Mouse (Mus musculus): ENCODE data around the gene Rpe. TPM values are rescaled to one million over a fixed set of nuclear protein-coding genes. Genes with fewer than 3 reads are reported as not detected.
A peak's percentile ranks its signal among the peaks of the same experiment; 100 is the strongest.

Gene Rpe
- polyA plus RNA-seq (2014; fragmentation: Nextera tagmentation; extraction: Ambion mirVana): 29.8 and 31.8 TPM in 2 replicates

DNA sequence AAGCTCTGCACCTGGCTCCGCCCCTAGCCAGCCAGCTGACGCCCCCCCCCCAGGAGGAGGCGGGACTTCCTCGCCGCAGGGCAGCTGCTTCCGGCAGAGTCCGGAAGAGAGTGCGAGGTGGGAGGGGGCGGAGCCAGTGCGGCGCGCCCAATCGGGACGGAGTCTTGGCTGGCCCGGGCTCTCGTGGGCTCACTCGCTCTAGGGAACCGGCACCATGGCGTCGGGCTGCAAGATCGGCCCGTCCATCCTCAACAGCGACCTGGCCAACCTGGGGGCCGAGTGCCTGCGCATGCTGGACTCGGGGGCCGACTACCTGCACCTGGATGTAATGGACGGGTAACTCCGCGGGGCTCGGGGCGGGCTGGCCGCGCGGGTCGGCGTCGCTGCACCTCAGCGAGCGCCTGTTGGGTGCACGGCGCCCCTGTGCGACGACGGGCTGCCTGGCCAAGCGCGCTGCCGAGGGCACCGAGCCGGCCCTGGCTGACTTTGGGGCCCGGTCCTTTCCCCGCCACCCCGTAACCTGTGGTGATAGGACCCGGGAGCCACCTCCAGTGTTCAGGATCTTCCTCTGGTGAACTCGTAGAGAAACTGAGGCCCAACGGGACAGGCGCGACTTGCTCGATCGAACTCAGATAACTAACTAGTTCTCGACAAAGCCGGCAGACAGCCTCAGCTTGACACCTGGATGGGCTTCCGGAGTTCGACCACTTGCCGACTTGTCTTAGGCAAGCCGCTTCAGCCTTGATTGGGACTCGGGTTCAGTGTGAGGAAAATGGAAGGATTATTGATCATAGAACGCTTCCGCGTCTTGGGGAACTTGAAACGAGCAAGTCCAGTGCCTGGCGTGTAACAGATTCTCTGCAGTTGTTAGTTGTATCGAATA is at the start of gene Rpe:
TSS of gene Rpe (plus strand) at position 139 of the 883 bp plus-strand sequence.
- peak within 1 kb of the TSS; percentile 71 for H3K4me2 ChIP-seq
- no peaks in the 10 kb centered on the region for H3K27me3 ChIP-seq (ENCODE audit: control insufficient read depth, insufficient read depth, low read length)
- peak within 1 kb of the TSS; percentile 76 for H3K27ac ChIP-seq (ENCODE audit: low read depth, low read length)
- no peaks in the 10 kb centered on the region for H3K36me3 ChIP-seq (ENCODE audit: control insufficient read depth, insufficient read depth, low read length)
- peak within 1 kb of the TSS; percentile 94 for H3K9ac ChIP-seq (ENCODE audit: low read depth, low read length)
- peak; percentile 100 for ATAC-seq (replicated peaks; ENCODE audit: insufficient number of reproducible peaks, low FRiP score, low TSS enrichment)
- H3K4me3 ChIP-seq (ENCODE audit: low read depth, low read length): peak within 1 kb of the TSS; percentile 85
- WGBS (ENCODE audit: insufficient replicate concordance): under 1% methylated on average over 70 of the region's 73 CpGs
- no peaks in the 10 kb centered on the region for H3K9me3 ChIP-seq (replicated peaks; ENCODE audit: control insufficient read depth, low read length)
- H3K4me1 ChIP-seq (ENCODE audit: control insufficient read depth, insufficient read depth, low read length): peaks cover 9% of the 10 kb centered on the region; the same call in 1 of the 2 replicates

DNA sequence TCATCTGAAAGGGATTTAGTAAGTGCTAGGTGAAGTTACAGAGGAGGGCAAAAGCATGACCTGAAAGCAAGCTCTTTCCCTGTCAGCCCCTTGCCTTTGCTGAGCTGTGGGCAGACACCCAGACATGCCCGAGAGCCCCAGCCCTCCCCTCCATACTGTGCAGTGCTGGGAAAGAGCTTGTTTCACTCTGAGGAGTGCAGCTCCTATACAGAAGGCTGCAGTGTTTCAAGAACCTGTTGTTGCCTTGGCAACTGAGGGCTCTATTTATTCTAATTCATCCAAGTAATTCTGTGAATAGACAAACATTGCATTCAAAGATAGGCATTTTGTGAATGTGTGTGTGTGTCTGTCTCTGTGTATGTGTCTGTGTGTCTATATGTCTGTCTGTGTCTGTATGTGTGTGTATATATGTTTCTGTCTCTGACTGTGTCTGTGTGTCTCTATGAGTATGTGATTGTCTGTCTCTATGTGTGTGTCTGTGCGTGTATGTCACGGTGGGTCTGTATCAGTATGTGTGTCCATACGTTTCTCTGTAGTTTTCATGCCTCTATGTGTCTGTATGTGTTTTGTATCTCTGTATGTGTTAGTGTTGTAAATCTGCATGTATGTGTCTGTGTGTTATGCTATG is 45.4 kb upstream of the Rpe start:
- H3K9me3 ChIP-seq (replicated peaks; ENCODE audit: control insufficient read depth, low read length): no peaks in the 10 kb centered on the region
- WGBS (ENCODE audit: insufficient replicate concordance): 61% methylated on average over 4 of the region's 4 CpGs

DNA sequence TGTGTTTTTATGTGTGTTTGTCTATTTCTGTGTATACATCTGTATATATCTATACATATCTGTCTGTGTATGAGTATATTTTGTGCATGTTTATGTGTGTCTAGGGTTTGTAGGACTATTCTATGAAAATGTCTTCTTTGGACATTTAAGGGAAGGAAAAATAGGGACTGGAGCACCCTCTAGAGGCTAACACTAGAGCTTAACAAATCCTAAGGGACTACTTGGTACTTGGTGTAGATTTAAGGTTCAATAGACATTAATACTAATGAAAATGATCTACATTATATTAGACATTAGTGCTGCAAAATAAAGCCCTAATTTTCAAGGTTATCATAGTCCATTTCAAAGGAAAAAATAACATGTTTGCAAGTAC is 44.9 kb upstream of the Rpe start:
- Histone ChIP-seq H3K27ac (ENCODE audit: low read depth, low read length) (no peak overlapping the region), H3K4me2 (no peak overlapping the region), H3K36me3 (ENCODE audit: control insufficient read depth, insufficient read depth, low read length) (no peaks in the 10 kb centered on the region), H3K27me3 (ENCODE audit: control insufficient read depth, insufficient read depth, low read length) (no peaks in the 10 kb centered on the region), H3K9ac (ENCODE audit: low read depth, low read length) (no peak overlapping the region), H3K4me1 (ENCODE audit: control insufficient read depth, insufficient read depth, low read length) (no peaks in the 10 kb centered on the region), H3K4me3 (ENCODE audit: low read depth, low read length) (no peak overlapping the region), H3K9me3 (replicated peaks; ENCODE audit: control insufficient read depth, low read length) (no peaks in the 10 kb centered on the region)
- no peak for ATAC-seq (replicated peaks; ENCODE audit: insufficient number of reproducible peaks, low FRiP score, low TSS enrichment)

More for the DNA sequence above, 45.4 kb upstream of the Rpe start:
- no peaks in the 10 kb centered on the region for H3K27me3 ChIP-seq (ENCODE audit: control insufficient read depth, insufficient read depth, low read length)
- H3K4me1 ChIP-seq (ENCODE audit: control insufficient read depth, insufficient read depth, low read length): no peaks in the 10 kb centered on the region
- no peak overlapping the region for H3K4me3 ChIP-seq (ENCODE audit: low read depth, low read length)
- no peaks in the 10 kb centered on the region for H3K36me3 ChIP-seq (ENCODE audit: control insufficient read depth, insufficient read depth, low read length)
- no peak overlapping the region for H3K4me2 ChIP-seq
- no peak overlapping the region for H3K9ac ChIP-seq (ENCODE audit: low read depth, low read length)
- no peak for ATAC-seq (replicated peaks; ENCODE audit: insufficient number of reproducible peaks, low FRiP score, low TSS enrichment)
- no peak overlapping the region for H3K27ac ChIP-seq (ENCODE audit: low read depth, low read length)

DNA sequence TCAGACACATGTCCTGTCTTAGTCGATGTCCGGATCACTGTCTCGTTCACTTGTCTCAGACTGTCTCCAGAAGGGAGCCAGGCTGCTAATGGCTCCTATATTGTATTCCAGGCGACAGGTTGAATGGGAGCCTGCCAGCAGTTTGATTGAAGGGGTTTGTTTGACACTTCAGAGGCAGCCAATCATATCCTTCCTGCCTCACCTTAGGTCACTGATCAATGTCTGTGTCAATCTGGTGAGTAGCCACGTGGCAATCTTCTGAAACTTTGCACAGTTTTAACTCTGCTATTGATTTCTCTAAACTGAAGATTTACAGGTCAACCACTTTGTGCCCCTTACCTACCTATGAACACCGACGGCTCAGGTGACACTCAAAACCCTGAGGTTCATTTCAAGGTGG is 29.2 kb upstream of the Rpe start:
- H3K4me3 ChIP-seq (ENCODE audit: low read depth, low read length): no peak overlapping the region
- no peaks in the 10 kb centered on the region for H3K4me1 ChIP-seq (ENCODE audit: control insufficient read depth, insufficient read depth, low read length)
- no peaks in the 10 kb centered on the region for H3K36me3 ChIP-seq (ENCODE audit: control insufficient read depth, insufficient read depth, low read length)
- no peak for ATAC-seq (replicated peaks; ENCODE audit: insufficient number of reproducible peaks, low FRiP score, low TSS enrichment)
- no peaks in the 10 kb centered on the region for H3K27me3 ChIP-seq (ENCODE audit: control insufficient read depth, insufficient read depth, low read length)
- H3K4me2 ChIP-seq: no peak overlapping the region
- no peaks in the 10 kb centered on the region for H3K9me3 ChIP-seq (replicated peaks; ENCODE audit: control insufficient read depth, low read length)
- H3K9ac ChIP-seq (ENCODE audit: low read depth, low read length): no peak overlapping the region
- no peak overlapping the region for H3K27ac ChIP-seq (ENCODE audit: low read depth, low read length)
- 64% methylated on average over 7 of the region's 7 CpGs for WGBS (ENCODE audit: insufficient replicate concordance)

DNA sequence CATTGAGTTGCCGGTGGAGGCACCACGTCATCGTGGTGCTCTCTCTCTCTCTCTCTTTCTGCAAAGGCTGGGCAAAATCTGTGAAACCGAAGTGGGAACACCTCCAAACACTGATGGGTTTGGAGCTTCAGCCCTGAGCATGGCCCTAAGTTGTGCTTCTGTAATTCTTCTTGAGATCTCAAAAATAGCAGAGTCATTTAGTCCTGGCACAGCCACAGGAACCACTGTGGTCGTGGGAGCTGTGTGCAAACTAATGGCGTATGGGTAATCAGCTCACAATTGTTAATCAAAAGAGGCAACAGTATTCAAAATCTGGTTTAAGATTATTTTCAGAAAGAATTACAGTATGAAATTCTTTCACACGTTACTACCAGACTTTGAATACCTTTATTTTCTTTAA is 27.8 kb upstream of the Rpe start:
- Histone ChIP-seq H3K36me3 (ENCODE audit: control insufficient read depth, insufficient read depth, low read length) (no peaks in the 10 kb centered on the region), H3K27ac (ENCODE audit: low read depth, low read length) (no peak overlapping the region), H3K27me3 (ENCODE audit: control insufficient read depth, insufficient read depth, low read length) (no peaks in the 10 kb centered on the region), H3K4me2 (no peak overlapping the region), H3K9me3 (replicated peaks; ENCODE audit: control insufficient read depth, low read length) (no peaks in the 10 kb centered on the region), H3K4me3 (ENCODE audit: low read depth, low read length) (no peak overlapping the region), H3K4me1 (ENCODE audit: control insufficient read depth, insufficient read depth, low read length) (no peaks in the 10 kb centered on the region), H3K9ac (ENCODE audit: low read depth, low read length) (no peak overlapping the region)
- WGBS (ENCODE audit: insufficient replicate concordance): 86% methylated on average over 7 of the region's 7 CpGs
- ATAC-seq (replicated peaks; ENCODE audit: insufficient number of reproducible peaks, low FRiP score, low TSS enrichment): no peak

DNA sequence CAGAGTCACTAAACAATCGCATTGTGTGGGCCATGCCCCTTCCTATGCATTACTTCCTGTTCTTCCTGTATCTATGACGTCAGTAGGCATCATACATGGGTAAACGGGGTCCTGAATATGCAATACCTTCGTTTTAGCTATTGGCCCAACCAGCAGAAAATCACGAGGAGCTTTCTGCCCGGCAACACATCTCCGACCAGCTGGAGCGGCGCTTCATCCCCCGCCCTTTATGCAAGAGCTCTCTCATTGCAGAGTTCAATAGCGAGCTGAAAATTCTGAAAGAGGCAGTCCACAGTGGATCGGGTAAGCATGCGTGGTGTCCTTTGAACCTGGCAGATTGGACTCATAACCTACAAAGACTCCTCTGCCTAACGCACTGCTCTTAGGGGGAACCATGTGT is 22.7 kb upstream of the Rpe start:
- WGBS (ENCODE audit: insufficient replicate concordance): 74% methylated on average over 14 of the region's 14 CpGs

DNA sequence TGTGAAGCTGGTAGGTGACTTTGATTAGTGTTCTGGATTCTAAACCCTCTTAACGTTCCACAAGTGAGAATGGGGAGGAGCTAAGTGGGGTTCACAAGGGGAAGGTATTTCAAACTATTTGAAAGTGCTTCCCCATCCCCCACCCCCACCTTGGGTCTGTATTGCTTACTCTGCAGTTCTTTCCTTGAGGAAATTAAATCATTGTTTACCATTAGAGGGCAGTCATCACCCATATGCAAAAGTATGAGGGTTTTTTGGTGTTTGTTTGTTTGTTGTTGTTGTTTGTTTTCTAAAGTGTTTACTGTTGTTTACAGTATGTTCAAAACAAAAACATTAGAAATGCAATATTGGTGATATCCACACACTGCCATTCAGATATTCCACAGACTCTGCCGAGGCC is 22.0 kb upstream of the Rpe start:
- 46% methylated on average over 2 of the region's 2 CpGs for WGBS (ENCODE audit: insufficient replicate concordance)
- no peak overlapping the region for H3K4me3 ChIP-seq (ENCODE audit: low read depth, low read length)
- no peak overlapping the region for H3K9ac ChIP-seq (ENCODE audit: low read depth, low read length)

More for the DNA sequence above, 22.7 kb upstream of the Rpe start:
- H3K9ac ChIP-seq (ENCODE audit: low read depth, low read length): no peak overlapping the region
- no peak overlapping the region for H3K27ac ChIP-seq (ENCODE audit: low read depth, low read length)
- no peak overlapping the region for H3K4me3 ChIP-seq (ENCODE audit: low read depth, low read length)
- H3K36me3 ChIP-seq (ENCODE audit: control insufficient read depth, insufficient read depth, low read length): no peaks in the 10 kb centered on the region
- no peaks in the 10 kb centered on the region for H3K4me1 ChIP-seq (ENCODE audit: control insufficient read depth, insufficient read depth, low read length)
- H3K27me3 ChIP-seq (ENCODE audit: control insufficient read depth, insufficient read depth, low read length): no peaks in the 10 kb centered on the region
- no peaks in the 10 kb centered on the region for H3K9me3 ChIP-seq (replicated peaks; ENCODE audit: control insufficient read depth, low read length)
- no peak overlapping the region for H3K4me2 ChIP-seq
- no peak for ATAC-seq (replicated peaks; ENCODE audit: insufficient number of reproducible peaks, low FRiP score, low TSS enrichment)

DNA sequence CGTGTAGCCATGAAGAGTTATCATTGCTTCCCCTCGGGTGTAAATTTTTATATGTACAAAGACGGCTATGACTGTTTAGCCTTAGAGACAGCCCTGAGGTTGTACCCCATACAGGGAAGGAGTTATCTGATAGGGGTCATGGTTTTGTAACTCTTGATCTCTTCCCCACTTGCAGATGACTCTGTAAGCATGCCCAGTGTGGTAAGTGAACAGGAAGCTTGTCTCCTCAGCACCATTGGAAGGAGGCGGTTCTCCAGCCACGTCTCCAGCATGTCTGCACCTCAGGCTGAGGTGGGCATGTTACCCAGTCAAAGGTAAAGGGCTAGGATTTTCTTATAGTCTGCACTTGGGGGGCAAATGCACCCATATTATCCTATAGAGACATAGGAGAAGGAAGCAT is 17.7 kb upstream of the Rpe start:
- H3K9ac ChIP-seq (ENCODE audit: low read depth, low read length): no peak overlapping the region
- WGBS (ENCODE audit: insufficient replicate concordance): 73% methylated on average over 5 of the region's 5 CpGs
- H3K27me3 ChIP-seq (ENCODE audit: control insufficient read depth, insufficient read depth, low read length): no peaks in the 10 kb centered on the region
- H3K27ac ChIP-seq (ENCODE audit: low read depth, low read length): no peak overlapping the region
- H3K4me1 ChIP-seq (ENCODE audit: control insufficient read depth, insufficient read depth, low read length): no peaks in the 10 kb centered on the region
- H3K4me3 ChIP-seq (ENCODE audit: low read depth, low read length): no peak overlapping the region
- H3K4me2 ChIP-seq: no peak overlapping the region
- H3K36me3 ChIP-seq (ENCODE audit: control insufficient read depth, insufficient read depth, low read length): no peaks in the 10 kb centered on the region
- no peaks in the 10 kb centered on the region for H3K9me3 ChIP-seq (replicated peaks; ENCODE audit: control insufficient read depth, low read length)
- no peak for ATAC-seq (replicated peaks; ENCODE audit: insufficient number of reproducible peaks, low FRiP score, low TSS enrichment)

More for the DNA sequence above, 22.0 kb upstream of the Rpe start:
- no peak for ATAC-seq (replicated peaks; ENCODE audit: insufficient number of reproducible peaks, low FRiP score, low TSS enrichment)
- H3K9me3 ChIP-seq (replicated peaks; ENCODE audit: control insufficient read depth, low read length): no peaks in the 10 kb centered on the region
- H3K27me3 ChIP-seq (ENCODE audit: control insufficient read depth, insufficient read depth, low read length): no peaks in the 10 kb centered on the region
- no peak overlapping the region for H3K27ac ChIP-seq (ENCODE audit: low read depth, low read length)
- no peaks in the 10 kb centered on the region for H3K4me1 ChIP-seq (ENCODE audit: control insufficient read depth, insufficient read depth, low read length)
- no peaks in the 10 kb centered on the region for H3K36me3 ChIP-seq (ENCODE audit: control insufficient read depth, insufficient read depth, low read length)
- no peak overlapping the region for H3K4me2 ChIP-seq

Data from heart, embryonic 11.5 days (tissue).